Mouse (Mus musculus) megakaryocyte-erythroid progenitor cell, adult 5-6 weeks (primary cell): ENCODE data around the gene Mapkapk2. TPM values are rescaled to one million over a fixed set of nuclear protein-coding genes. Genes with fewer than 3 reads are reported as not detected.

ENCODE experiments used
- total RNA-seq, 2 experiments: library from RNA; stranded (forward) in 1 of 2; stranded (reverse) in 1 of 2; fragments of 200-1000, 215-1000 nt in 1 of 2; fragments of >200 nt in 1 of 2; fragmentation: Nextera tagmentation in 1 of 2; gene quantifications; 2 replicates each; pipeline ENCODE4 v1.2.3; 2014 to 2017

Gene Mapkapk2
- total RNA-seq, 2 experiments from 2014 or later: 42.6 to 43.1 TPM

Other genes starting within 250 kb of the Mapkapk2 start
- 1.1 TPM in 1 of 2 replicates, not detected in the other for gene Fcmr, start 232.2 kb downstream of the Mapkapk2 start, total RNA-seq (2014; fragmentation: Nextera tagmentation)
- not detected in 2 replicates for gene Fcmr, start 232.2 kb downstream of the Mapkapk2 start, total RNA-seq (2017)
- gene Il24, start 210.4 kb downstream of the Mapkapk2 start, total RNA-seq (2014; fragmentation: Nextera tagmentation): not detected in 2 replicates
- not detected in 2 replicates for gene Il24, start 210.4 kb downstream of the Mapkapk2 start, total RNA-seq (2017)
- gene Il20, start 186.4 kb downstream of the Mapkapk2 start, total RNA-seq (2014; fragmentation: Nextera tagmentation): not detected in 2 replicates
- gene Il20, start 186.4 kb downstream of the Mapkapk2 start, total RNA-seq (2017): not detected in 2 replicates
- gene Il19, start 157.7 kb downstream of the Mapkapk2 start, total RNA-seq (2014; fragmentation: Nextera tagmentation): not detected in 2 replicates
- not detected in 2 replicates for gene Il19, start 157.7 kb downstream of the Mapkapk2 start, total RNA-seq (2017)
- not detected in 2 replicates for gene Il10, start 78.0 kb downstream of the Mapkapk2 start, total RNA-seq (2014; fragmentation: Nextera tagmentation)
- not detected in 2 replicates for gene Il10, start 78.0 kb downstream of the Mapkapk2 start, total RNA-seq (2017)
- gene Dyrk3, start 40.5 kb upstream of the Mapkapk2 start, total RNA-seq (2014; fragmentation: Nextera tagmentation): 18.2 and 19.6 TPM in 2 replicates
- gene Dyrk3, start 40.5 kb upstream of the Mapkapk2 start, total RNA-seq (2017): 20.0 and 31.3 TPM in 2 replicates
- gene Eif2d, start 55.4 kb upstream of the Mapkapk2 start, total RNA-seq (2014; fragmentation: Nextera tagmentation): 73.6 and 79.4 TPM in 2 replicates
- 37.4 and 48.3 TPM in 2 replicates for gene Eif2d, start 55.4 kb upstream of the Mapkapk2 start, total RNA-seq (2017)
- 19.8 and 20.0 TPM in 2 replicates for gene Rassf5, start 147.4 kb upstream of the Mapkapk2 start, total RNA-seq (2014; fragmentation: Nextera tagmentation)
- 26.0 and 28.0 TPM in 2 replicates for gene Rassf5, start 147.4 kb upstream of the Mapkapk2 start, total RNA-seq (2017)
- 11.1 and 11.2 TPM in 2 replicates for gene Ikbke, start 181.8 kb upstream of the Mapkapk2 start, total RNA-seq (2014; fragmentation: Nextera tagmentation)
- 1.9 and 4.3 TPM in 2 replicates for gene Ikbke, start 181.8 kb upstream of the Mapkapk2 start, total RNA-seq (2017)